Mouse (Mus musculus): ENCODE data around the gene Fndc1.

Gene Fndc1

GRCm38 (mm10) chr17:7825416-7825815 lies 1.7 kb downstream of the Fndc1 start:
- in situ Hi-C loops (cut with MboI, MseI): loop anchor here (5.0 kb wide), 1 partner anchor 378 kb away; no protein-coding TSS in a partner anchor

- in situ Hi-C loops (cut with MboI, MseI): no loop called here
Observed at GRCm38 (mm10) chr17:7821553-7822186, 5.4 kb downstream of the Fndc1 start.

DNA sequence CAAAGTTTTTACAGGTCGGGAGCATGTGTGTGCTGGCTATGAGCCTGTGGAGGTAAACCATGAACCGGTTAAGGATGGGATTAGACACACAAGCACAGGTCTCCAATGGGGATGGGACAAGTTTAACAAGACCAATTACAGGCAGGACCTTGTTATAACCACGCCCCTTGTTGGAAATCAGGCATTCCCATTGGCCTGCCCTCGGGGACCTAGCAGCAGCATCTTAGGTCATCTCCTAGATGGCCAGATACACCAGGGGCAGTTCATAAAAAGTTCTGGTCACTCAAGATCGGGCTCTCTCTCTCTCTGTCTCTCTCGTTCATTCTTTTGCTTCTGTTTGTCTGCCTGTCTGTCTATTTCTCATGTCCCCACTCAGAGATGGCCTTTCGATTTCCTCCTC lies 6.9 kb downstream of the Fndc1 start:
- in situ Hi-C loops (cut with MboI, MseI): no loop called here

DNA sequence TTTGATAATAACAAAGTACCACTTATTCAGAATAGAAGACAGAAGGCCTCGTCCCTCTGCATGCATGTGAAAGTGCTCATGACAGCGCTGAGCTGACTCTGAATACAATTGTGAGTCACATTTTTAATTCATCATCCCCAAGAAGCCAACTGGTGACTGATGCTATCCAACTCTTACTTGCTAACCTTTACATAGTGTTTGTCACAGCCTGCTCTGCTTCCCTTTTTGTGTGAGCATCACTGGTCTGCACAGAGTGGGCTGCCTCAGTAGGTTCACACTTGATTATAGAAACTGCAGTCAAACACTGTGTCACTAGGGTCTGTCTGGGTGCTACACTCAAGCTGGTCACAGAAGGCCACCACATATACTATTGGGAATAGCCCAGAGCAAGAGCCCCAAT lies 10.5 kb downstream of the Fndc1 start:
- in situ Hi-C loops (cut with MboI, MseI): no loop called here

DNA sequence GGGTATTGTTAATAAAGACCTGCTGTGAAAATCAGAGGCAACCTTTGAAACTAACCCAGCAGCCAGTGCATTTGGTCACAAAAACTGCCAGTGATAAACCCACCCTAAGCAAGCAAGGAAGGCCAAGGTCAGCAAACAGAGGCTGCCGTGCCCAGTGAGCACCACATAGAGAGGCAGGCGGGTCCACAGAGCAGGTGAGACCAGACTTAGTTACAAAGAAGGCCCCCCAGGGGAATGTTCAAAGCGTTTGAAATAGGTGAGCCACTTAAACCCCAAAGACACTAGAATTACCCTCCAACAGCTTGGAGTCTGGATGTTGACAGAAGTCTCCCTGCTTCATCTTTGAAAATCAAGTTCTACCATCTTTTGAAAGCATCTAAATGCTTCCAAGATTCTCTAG lies 12.7 kb downstream of the Fndc1 start:
- in situ Hi-C loops (cut with MboI, MseI): no loop called here

- in situ Hi-C loops (cut with MboI, MseI): no loop called here
Observed at GRCm38 (mm10) chr17:7808043-7808442, 19.1 kb downstream of the Fndc1 start.

DNA sequence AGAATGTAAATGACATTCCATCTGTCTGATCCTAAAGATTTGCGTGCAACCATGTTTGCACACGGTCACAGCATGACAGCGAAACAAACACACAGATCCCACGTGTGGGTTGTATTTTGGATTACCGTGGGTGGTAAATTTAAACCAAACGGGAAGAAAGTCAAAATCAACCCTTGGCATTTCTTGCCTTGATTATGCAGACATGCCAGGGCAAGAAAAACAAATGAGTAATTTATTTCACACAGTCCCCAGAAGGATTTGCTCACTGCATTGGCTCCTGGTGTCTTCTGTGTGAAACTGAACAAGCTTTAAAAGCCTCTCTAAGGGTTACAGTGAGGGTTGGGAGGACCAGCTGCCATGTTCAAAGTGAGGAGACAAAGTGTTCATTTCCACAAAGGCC lies 22.0 kb downstream of the Fndc1 start:
- in situ Hi-C loops (cut with MboI, MseI): no loop called here

- in situ Hi-C loops (cut with MboI, MseI): no loop called here
Observed at GRCm38 (mm10) chr17:7802483-7802882, 24.6 kb downstream of the Fndc1 start.

- in situ Hi-C loops (cut with MboI, MseI): loop anchor here (10.0 kb wide), 1 partner anchor 335 kb away; no protein-coding TSS in a partner anchor
Observed at GRCm38 (mm10) chr17:7799894-7800293, 27.2 kb downstream of the Fndc1 start.

GRCm38 (mm10) chr17:7795584-7795983 lies 31.5 kb downstream of the Fndc1 start:
- in situ Hi-C loops (cut with MboI, MseI): loop anchor here (10.0 kb wide), 1 partner anchor 331 kb away; no protein-coding TSS in a partner anchor

GRCm38 (mm10) chr17:7795168-7795567 lies 31.9 kb downstream of the Fndc1 start:
- in situ Hi-C loops (cut with MboI, MseI): loop anchor here (10.0 kb wide), 1 partner anchor 330 kb away; no protein-coding TSS in a partner anchor

DNA sequence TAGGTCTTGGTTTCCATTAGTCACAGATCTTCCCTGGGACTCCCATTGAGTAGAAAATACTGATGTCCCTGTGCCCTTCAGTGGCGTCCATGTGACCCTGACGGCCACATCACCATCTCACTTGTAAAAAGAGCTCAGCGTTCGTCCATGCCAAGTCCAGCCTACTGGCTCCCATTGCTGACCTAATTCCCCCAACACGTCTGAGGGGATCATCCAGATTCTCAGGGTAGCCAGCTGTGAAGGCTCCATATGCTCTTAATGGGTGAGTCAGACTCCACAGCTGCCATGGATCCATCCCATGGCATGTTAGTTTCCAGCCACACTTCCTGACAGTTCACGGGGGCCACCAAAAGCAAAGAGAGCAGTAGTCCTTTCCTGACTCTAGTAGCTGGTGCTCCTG lies 33.0 kb downstream of the Fndc1 start:
- in situ Hi-C loops (cut with MboI, MseI): loop anchor here (10.0 kb wide), 1 partner anchor 329 kb away; no protein-coding TSS in a partner anchor

DNA sequence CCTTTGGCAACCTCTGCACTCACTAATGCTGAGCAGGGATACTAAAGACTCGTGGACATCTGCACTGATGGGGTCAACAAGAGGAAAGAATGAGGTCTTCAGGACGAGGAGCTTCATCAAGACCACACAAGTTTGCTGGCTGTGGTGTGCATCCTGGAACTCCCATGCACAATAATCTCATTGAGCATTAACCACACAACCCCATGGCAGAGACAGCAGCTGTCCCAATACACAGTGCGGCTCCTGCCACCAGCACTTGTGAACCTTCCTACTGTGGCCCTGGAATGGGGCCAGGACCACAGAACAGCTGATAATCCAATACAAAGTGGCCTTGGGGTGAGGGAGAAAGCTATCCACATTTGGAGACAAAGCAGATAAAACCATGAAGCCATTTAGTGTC lies 36.6 kb downstream of the Fndc1 start:
- in situ Hi-C loops (cut with MboI, MseI): loop anchor here (10.0 kb wide), 1 partner anchor 326 kb away; no protein-coding TSS in a partner anchor

DNA sequence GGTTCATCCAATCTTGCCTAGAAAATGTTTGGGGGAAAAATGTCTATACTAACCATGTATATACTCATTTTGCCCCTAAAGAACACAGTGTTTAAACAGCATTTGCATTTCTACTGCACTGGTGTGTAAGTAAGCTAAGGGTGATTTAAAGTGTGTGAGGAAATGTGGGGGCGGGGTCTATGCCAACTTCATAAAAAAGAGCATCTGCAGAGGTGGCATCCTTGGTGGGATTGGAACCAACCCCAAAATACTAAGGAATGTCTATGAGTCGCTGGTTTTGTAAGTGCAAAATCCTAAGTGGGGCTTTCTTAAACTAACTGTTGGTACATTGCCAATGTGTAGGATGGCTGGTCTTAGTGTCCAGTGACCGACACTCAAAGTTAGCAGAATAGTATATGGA lies 53.0 kb downstream of the Fndc1 start:
- in situ Hi-C loops (cut with MboI, MseI): no loop called here

DNA sequence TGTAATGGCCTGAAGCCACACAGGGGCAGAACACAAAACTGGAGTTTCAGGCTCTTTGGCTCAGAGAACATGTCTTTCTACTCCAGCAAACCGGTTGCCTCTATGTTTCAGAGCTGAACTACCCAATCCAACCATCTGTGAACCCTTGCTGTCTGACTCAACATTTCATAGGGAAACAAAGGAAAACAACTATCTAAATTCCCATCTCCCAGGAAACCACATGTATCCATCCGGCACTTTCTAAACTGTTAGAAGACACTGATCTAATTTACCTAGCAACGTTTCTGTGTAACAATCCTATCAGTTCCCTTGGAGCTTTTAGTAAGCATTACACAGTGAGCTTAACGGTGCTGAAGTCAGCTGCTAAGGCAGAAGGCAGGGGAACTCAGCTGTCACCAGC lies 67.3 kb downstream of the Fndc1 start:
- in situ Hi-C loops (cut with MboI, MseI): no loop called here

GRCm38 (mm10) chr17:7755001-7755400 lies 72.1 kb downstream of the Fndc1 start:
- in situ Hi-C loops (cut with MboI, MseI): no loop called here

- in situ Hi-C loops (cut with MboI, MseI): no loop called here
Observed at GRCm38 (mm10) chr17:7753383-7753782, 73.7 kb downstream of the Fndc1 start.

DNA sequence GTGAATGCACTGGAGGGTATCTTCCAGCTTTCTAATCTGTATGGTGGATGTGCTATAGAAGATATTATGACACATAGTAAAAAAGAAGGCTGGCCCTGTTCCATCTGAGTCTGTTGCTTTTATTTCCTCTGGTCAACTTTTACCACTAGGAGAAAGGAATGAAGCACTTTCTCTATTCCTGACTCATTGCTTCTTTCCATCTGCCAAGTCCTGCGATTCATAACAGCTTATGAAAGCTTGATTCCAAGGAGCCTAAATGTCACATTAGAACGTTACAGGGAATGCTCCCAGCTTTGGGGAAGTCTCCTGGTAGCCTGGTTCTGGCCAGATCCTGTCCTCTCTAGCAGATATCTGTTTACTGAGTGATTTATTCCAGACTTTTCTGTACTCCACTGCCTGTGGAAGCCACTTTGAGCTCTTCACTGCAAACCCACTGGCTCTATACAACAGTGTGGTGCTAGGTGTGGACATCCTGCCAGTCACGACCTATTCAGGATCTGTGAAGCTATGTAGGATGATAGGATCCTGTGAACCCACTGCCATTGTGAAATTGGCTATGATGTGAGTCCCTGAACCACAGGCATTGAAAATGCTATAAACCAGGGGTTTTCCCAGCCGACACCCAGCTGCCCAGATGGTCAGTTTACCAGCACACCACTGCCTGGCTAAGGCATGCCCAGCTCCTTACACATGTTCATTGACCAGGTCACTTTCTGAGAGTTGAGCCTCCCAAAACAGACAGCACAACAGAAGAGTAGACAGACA lies 77.9 kb downstream of the Fndc1 start:
- in situ Hi-C loops (cut with MboI, MseI): no loop called here

- in situ Hi-C loops (cut with MboI, MseI): no loop called here
Observed at GRCm38 (mm10) chr17:7746841-7747240, 80.3 kb downstream of the Fndc1 start.

- in situ Hi-C loops (cut with MboI, MseI): no loop called here
Observed at GRCm38 (mm10) chr17:7744976-7745375, 82.1 kb downstream of the Fndc1 start.

DNA sequence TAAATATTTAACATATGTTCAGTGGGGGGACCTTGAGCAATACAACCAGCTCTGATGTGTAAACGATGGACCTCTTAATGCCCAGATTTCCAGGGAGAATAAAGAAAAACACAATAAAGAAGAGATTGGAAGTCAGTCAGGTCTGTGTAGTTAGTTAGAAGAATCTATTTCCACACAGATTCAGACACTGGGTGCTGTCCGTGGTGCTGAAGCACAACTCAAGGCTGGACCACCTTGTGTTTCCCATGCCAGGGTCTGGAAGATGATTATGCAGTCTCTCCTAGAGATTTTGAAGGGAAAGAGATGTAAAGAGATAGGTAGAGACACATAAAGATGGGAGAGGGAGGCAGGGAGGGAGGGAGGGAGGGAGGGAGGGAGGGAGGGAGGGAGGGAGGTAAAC lies 86.1 kb downstream of the Fndc1 start:
- in situ Hi-C loops (cut with MboI, MseI): no loop called here

DNA sequence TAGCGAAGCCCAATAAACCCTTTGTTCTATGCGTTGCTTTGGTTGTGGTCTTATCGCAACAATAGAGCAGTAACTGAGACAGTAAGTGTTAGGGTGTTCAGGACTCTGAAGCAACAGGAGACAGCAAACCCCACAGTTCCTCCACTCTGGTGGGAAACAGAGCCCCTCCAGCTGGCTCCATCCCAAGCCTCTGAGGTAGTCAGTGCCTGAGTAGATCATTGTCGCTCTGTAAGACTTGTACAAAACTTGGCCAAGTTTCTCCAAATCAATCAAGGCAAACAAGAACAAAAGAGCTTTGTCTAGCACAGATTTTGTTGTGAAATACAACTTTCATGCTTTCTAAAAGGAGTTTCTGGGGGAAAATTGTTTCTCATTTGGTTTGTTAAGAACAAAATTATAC lies 104.1 kb downstream of the Fndc1 start:
- in situ Hi-C loops (cut with MboI, MseI): no loop called here

GRCm38 (mm10) chr17:7718886-7719285 lies 108.2 kb downstream of the Fndc1 start:
- in situ Hi-C loops (cut with MboI, MseI): no loop called here

Data from T-helper 2 cell (primary cell).